Mouse (Mus musculus) kidney, adult 2 months (tissue): ENCODE data around the gene Tprg.

Experiments
- CTCF ChIP-seq: fragments of 200-500 bp; conservative IDR thresholded peaks from 2 replicates; pipeline ENCODE4 v1.5.1; 2011; ENCODE audit warnings: low read depth, mild to moderate bottlenecking, control low read depth, low read length, moderate library complexity, mixed read lengths; ENCODE audit not compliant: insufficient read depth, insufficient read length
- POLR2A ChIP-seq: fragments of 200-500 bp; IDR thresholded peaks from one replicate; pipeline ENCODE4 v1.6.1; 2011; ENCODE audit warnings: low read depth, low read length, control low read depth

DNA sequence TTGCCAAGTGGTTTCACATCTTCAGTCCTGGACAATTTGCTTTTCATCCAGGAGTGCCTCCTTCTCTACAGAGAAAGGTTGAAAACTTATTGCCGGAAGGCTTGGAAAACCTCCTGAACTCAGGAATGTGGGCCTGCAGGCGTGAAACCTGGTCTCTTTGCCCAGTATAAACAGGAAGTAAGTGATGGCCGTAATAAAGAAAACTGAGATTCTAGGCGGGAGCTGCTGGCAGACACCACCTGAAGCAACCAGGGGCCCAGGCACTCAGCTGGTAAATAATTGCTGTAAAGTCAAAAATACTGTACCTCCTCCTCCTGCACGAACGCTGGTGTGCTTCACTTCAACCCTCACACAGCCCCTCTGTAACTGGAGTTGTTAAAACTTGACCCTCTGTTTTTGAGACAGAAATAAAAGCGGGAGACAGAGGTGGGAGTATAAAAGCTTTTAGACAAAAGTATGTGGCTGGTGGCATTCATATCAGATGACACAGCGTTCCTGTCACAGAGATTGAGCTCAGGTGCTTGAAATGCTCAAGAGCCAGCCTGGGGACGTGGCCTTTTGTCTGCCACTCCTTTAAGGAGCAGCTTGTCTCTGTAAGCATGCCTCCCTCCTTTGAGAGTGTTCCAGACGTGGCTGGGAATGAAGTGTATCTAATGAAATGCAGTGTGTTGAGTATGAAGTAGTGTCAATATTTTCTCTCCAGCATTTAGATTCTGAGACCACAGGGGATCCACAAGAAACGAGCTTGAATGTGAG lies 131.4 kb downstream of the Tprg start:
- TF ChIP-seq POLR2A (no peak), CTCF (no peak)
